Mouse (Mus musculus): ENCODE data around the gene Ak8. TPM values are rescaled to one million over a fixed set of nuclear protein-coding genes. Genes with fewer than 3 reads are reported as not detected.

Gene Ak8
- total and polyA plus RNA-seq, 3 experiments: 0.38 to 9.3 (median 3.5) TPM

DNA sequence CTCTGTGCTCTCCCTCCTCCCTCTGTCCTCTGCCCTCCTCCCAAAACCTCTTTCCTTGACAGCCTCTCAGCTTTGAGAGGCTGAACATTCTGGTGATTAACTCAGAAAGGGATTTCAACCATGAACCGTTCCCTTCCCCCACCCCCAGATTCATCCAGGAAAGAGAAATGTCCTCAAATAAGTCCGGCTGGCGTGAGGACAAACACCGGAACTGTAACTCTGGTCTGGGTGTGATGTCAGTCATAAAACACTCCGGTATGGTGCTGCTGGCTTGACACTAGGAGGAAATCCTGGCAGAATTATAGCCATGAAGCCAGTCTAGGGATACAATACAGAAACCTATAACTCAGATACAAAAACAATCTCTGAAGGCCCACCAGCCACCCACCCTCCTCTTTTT, 70.7 kb downstream of the Ak8 start:
- no peaks in the 10 kb centered on the region; the same call in 1 of the 2 replicates for H3K4me1 ChIP-seq (ENCODE audit: insufficient read depth, low read depth, low read length)
- H3K27me3 ChIP-seq (ENCODE audit: insufficient read depth, low read length): peaks cover 28% of the 10 kb centered on the region
- no peak for TF ChIP-seq CTCF (IDR thresholded peaks at IDR 0.05; ENCODE audit: low read depth, low read length)
- no peak for TF ChIP-seq POLR2AphosphoS5 (IDR thresholded peaks at IDR 0.05; ENCODE audit: insufficient replicate concordance, low read depth, low read length)
- no peak for TF ChIP-seq GATA1 (IDR thresholded peaks at IDR 0.05; ENCODE audit: borderline replicate concordance, low read length)
- TF ChIP-seq GATA2 (IDR thresholded peaks at IDR 0.05; ENCODE audit: borderline replicate concordance, low read depth, low read length): no peak
- no peak for TF ChIP-seq TAL1 (conservative IDR thresholded peaks at IDR 0.05; ENCODE audit: low read depth, low read length)
- no peaks in the 10 kb centered on the region for H3K9me3 ChIP-seq (replicated peaks)
- H3K4me3 ChIP-seq (ENCODE audit: low read depth, low read length): no peak overlapping the region
- DNase-seq (ENCODE audit: low spot score): no peak
- no peaks in the 10 kb centered on the region for H3K36me3 ChIP-seq (replicated peaks)
- ATAC-seq (ENCODE audit: extremely low read depth, insufficient number of reproducible peaks, low FRiP score, poor library complexity, severe bottlenecking): no peak

DNA sequence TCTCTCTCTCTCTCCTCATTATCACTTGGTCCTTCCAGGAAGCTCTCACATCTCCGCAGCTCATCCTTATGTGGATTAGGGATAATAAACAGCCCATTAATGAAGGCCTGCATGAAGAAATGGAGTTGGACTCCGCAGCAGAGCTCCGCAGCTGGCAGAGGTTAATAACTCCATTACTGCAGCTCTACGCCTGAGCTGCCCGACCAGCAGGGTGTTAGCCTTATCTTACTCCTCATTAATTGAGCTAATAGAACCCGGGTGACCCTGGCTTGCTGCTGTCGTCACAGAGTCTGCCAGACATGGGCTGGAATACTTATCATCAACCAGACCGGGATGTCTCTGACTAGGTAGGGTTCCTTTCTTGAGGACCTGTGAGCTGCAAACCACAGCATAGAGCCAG, 74.1 kb downstream of the Ak8 start:
- Histone ChIP-seq H3K4me3 (ENCODE audit: low read depth, low read length) (no peak overlapping the region), H3K4me1 (ENCODE audit: insufficient read depth, low read depth, low read length) (no peaks in the 10 kb centered on the region), H3K9me3 (replicated peaks) (no peaks in the 10 kb centered on the region), H3K36me3 (replicated peaks) (no peaks in the 10 kb centered on the region), H3K27me3 (ENCODE audit: insufficient read depth, low read length) (peaks cover 28% of the 10 kb centered on the region)
- ATAC-seq (ENCODE audit: extremely low read depth, insufficient number of reproducible peaks, low FRiP score, poor library complexity, severe bottlenecking) (no peak), DNase-seq (ENCODE audit: low spot score) (no peak)
- TF ChIP-seq CTCF (IDR thresholded peaks at IDR 0.05; ENCODE audit: low read depth, low read length) (no peak), GATA1 (IDR thresholded peaks at IDR 0.05; ENCODE audit: borderline replicate concordance, low read length) (no peak), TAL1 (conservative IDR thresholded peaks at IDR 0.05; ENCODE audit: low read depth, low read length) (no peak), GATA2 (IDR thresholded peaks at IDR 0.05; ENCODE audit: borderline replicate concordance, low read depth, low read length) (no peak), POLR2AphosphoS5 (IDR thresholded peaks at IDR 0.05; ENCODE audit: insufficient replicate concordance, low read depth, low read length) (no peak)

DNA sequence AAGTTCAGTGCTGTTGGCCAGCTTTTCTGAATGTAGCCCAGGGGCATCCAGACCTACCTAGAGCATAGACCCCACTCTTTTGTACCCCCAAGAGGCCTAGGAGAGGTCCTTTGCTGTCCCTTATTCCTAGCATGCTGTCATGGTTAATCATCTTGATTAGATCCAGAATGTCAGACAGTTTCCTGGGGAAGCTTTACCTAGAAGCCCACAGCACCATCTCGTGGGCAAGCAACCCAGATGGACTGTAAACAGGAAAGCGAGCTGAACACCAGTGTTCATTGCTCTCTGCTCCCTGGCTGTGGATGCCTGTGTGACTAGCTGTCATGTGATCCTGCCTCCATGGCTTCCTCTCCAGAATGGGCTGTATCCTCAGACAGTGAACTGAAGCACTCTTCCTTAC, 76.8 kb downstream of the Ak8 start:
- peaks cover 43% of the 10 kb centered on the region for H3K27me3 ChIP-seq (ENCODE audit: insufficient read depth, low read length)
- ATAC-seq (ENCODE audit: extremely low read depth, insufficient number of reproducible peaks, low FRiP score, poor library complexity, severe bottlenecking): no peak

DNA sequence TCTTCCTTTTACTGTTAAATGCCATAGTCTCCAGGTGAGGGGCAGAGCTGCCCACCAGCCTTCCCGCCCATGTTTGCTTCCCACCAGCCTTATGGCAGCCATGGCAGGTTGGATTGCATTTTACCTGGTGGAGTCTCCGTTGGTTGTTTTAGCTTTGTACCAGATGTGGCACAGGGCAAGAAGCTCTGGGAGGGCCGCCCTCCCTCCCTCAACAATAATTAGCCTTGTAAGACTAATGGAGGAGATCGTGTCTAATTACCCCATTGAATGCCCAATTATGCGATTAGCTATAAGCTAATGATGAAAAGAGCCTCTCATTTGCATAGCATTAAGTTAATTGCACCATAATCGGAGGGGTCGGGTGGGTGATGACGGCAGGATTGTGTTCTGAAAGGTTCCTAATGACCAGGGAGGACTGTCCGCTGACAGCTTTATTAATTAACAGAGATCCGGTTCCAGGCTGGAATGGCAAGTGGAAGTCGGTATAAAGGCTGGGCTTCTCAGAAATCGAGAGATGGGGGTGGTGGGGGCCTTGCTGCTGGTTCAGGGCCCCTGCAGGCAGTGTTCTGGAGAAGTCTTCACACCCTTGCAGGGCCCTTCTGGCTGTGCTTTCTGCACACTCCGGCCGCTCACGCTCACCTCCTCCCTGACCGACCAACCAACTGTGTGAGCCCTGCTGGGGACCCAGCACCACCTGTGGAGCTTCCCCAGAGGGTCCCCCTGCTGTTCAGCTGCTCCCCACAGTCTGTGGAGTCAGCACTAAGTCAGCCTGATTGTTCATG, 80.2 kb downstream of the Ak8 start:
- TF ChIP-seq GATA1 (IDR thresholded peaks at IDR 0.05; ENCODE audit: borderline replicate concordance, low read length): no peak
- TF ChIP-seq CTCF (IDR thresholded peaks at IDR 0.05; ENCODE audit: low read depth, low read length): no peak
- no peak for TF ChIP-seq TAL1 (conservative IDR thresholded peaks at IDR 0.05; ENCODE audit: low read depth, low read length)
- TF ChIP-seq POLR2AphosphoS5 (IDR thresholded peaks at IDR 0.05; ENCODE audit: insufficient replicate concordance, low read depth, low read length): no peak
- TF ChIP-seq GATA2 (IDR thresholded peaks at IDR 0.05; ENCODE audit: borderline replicate concordance, low read depth, low read length): no peak

More for the DNA sequence above, 76.8 kb downstream of the Ak8 start:
- H3K4me3 ChIP-seq (ENCODE audit: low read depth, low read length): no peak overlapping the region
- DNase-seq (ENCODE audit: low spot score): no peak
- H3K36me3 ChIP-seq (replicated peaks): no peaks in the 10 kb centered on the region
- no peaks in the 10 kb centered on the region for H3K4me1 ChIP-seq (ENCODE audit: insufficient read depth, low read depth, low read length)
- no peaks in the 10 kb centered on the region for H3K9me3 ChIP-seq (replicated peaks)
- TF ChIP-seq GATA2 (IDR thresholded peaks at IDR 0.05; ENCODE audit: borderline replicate concordance, low read depth, low read length) (no peak), POLR2AphosphoS5 (IDR thresholded peaks at IDR 0.05; ENCODE audit: insufficient replicate concordance, low read depth, low read length) (no peak), GATA1 (IDR thresholded peaks at IDR 0.05; ENCODE audit: borderline replicate concordance, low read length) (no peak), TAL1 (conservative IDR thresholded peaks at IDR 0.05; ENCODE audit: low read depth, low read length) (no peak), CTCF (IDR thresholded peaks at IDR 0.05; ENCODE audit: low read depth, low read length) (no peak)

DNA sequence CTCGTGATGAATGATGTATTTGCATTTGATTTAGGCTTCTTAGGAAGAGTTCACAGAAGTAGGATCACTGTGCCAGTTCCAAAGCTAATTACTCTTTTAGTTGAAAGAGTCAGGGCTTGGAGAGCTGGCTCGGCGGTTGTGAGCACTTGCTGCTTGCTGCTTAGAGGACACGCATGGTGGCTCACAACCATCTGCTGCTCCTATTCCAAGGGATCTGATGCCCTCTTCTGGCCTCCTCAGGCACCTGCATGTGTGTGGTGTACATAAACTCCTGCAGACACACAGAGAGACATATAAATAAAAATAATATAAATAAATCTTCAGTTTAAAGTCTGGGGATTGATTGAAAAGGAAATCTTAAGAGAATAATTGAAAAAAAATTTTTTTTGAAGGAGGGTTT, 81.3 kb downstream of the Ak8 start:
- no peaks in the 10 kb centered on the region for H3K4me1 ChIP-seq (ENCODE audit: insufficient read depth, low read depth, low read length)
- DNase-seq (ENCODE audit: low spot score): no peak
- no peaks in the 10 kb centered on the region for H3K36me3 ChIP-seq (replicated peaks)
- H3K4me3 ChIP-seq (ENCODE audit: low read depth, low read length): no peak overlapping the region
- TF ChIP-seq TAL1 (conservative IDR thresholded peaks at IDR 0.05; ENCODE audit: low read depth, low read length) (no peak), CTCF (IDR thresholded peaks at IDR 0.05; ENCODE audit: low read depth, low read length) (no peak), GATA1 (IDR thresholded peaks at IDR 0.05; ENCODE audit: borderline replicate concordance, low read length) (no peak)
- no peak for ATAC-seq (ENCODE audit: extremely low read depth, insufficient number of reproducible peaks, low FRiP score, poor library complexity, severe bottlenecking)
- peaks cover 38% of the 10 kb centered on the region for H3K27me3 ChIP-seq (ENCODE audit: insufficient read depth, low read length)
- no peaks in the 10 kb centered on the region for H3K9me3 ChIP-seq (replicated peaks)

More for the DNA sequence above, 80.2 kb downstream of the Ak8 start:
- no peak overlapping the region for H3K4me3 ChIP-seq (ENCODE audit: low read depth, low read length)
- ATAC-seq (ENCODE audit: extremely low read depth, insufficient number of reproducible peaks, low FRiP score, poor library complexity, severe bottlenecking) (no peak), DNase-seq (ENCODE audit: low spot score) (no peak)
- H3K4me1 ChIP-seq (ENCODE audit: insufficient read depth, low read depth, low read length): no peaks in the 10 kb centered on the region
- H3K27me3 ChIP-seq (ENCODE audit: insufficient read depth, low read length): peaks cover 37% of the 10 kb centered on the region
- H3K36me3 ChIP-seq (replicated peaks): no peaks in the 10 kb centered on the region
- H3K9me3 ChIP-seq (replicated peaks): no peaks in the 10 kb centered on the region

DNA sequence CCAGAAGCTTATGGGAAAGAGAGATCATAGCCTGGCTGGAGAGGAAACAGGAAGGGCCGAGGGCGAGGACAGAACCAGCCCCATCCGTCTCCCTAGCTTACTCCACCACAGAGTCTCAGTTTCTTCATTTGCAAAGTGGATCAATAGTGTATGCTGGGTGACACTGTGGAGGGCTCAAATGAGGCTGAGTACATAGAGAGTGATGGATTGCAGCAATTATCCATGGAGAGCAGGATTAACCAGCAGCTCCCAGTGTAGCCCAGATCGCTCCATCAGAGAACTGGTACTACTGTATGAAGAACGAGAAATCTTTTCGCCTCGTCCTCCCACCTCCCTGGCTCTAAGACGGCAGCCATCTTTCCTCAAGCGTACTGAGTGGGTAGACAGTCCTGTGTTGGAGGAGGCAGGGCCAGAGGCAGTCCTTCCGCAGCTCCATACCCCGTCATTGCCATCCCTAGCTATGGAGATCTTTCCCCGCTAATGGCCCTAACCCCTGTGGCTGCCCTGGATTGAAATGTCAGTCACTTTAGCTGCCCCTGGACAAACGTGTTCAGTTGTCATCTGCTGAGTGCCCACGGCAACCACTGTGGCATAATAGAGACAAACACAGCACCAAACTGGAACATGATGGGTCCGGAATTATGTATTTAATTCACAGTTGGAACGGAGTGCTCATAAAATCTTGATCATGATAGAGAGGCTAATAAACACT, 86.5 kb downstream of the Ak8 start:
- H3K4me3 ChIP-seq (ENCODE audit: low read depth, low read length): no peak overlapping the region
- H3K36me3 ChIP-seq (replicated peaks): no peaks in the 10 kb centered on the region
- H3K9me3 ChIP-seq (replicated peaks): no peaks in the 10 kb centered on the region
- TF ChIP-seq CTCF (IDR thresholded peaks at IDR 0.05; ENCODE audit: low read depth, low read length) (no peak), TAL1 (conservative IDR thresholded peaks at IDR 0.05; ENCODE audit: low read depth, low read length) (no peak), POLR2AphosphoS5 (IDR thresholded peaks at IDR 0.05; ENCODE audit: insufficient replicate concordance, low read depth, low read length) (no peak), GATA2 (IDR thresholded peaks at IDR 0.05; ENCODE audit: borderline replicate concordance, low read depth, low read length) (no peak), GATA1 (IDR thresholded peaks at IDR 0.05; ENCODE audit: borderline replicate concordance, low read length) (no peak)
- DNase-seq (ENCODE audit: low spot score) (no peak), ATAC-seq (ENCODE audit: extremely low read depth, insufficient number of reproducible peaks, low FRiP score, poor library complexity, severe bottlenecking) (no peak)
- H3K27me3 ChIP-seq (ENCODE audit: insufficient read depth, low read length): peaks cover 28% of the 10 kb centered on the region
- H3K4me1 ChIP-seq (ENCODE audit: insufficient read depth, low read depth, low read length): 0 out of 2 replicates have a peak, but pooled peaks cover under 1% of the 10 kb centered on the region
